Mouse (Mus musculus) stomach, embryonic 14.5 days (tissue): ENCODE data around the gene Parp9. TPM values are rescaled to one million over a fixed set of nuclear protein-coding genes. Genes with fewer than 3 reads are reported as not detected.
A peak's percentile ranks its signal among the peaks of the same experiment; 100 is the strongest.
"Not testable (repeated sequence)": the region's sequence is repeated elsewhere in the genome, so short reads cannot be mapped to it uniquely, and the experiment has no call there.

ENCODE experiments used
- ATAC-seq: fragments of 200-750 bp; cut with Nextera tagmentation; 2 replicates; pipeline ENCODE4 v1.8.0; 2017; ENCODE audit warnings: low read depth, moderate TSS enrichment; ENCODE audit not compliant: insufficient number of reproducible peaks, insufficient read depth, low FRiP score
- H3K27ac ChIP-seq: fragments of 300-500 bp; sonication (generic); 2 replicates; pipeline ENCODE4 v1.5.1; 2014; ENCODE audit warnings: mild to moderate bottlenecking, low read length, moderate library complexity, mixed read lengths
- H3K27me3 ChIP-seq: fragments of 300-500 bp; sonication (generic); 2 replicates; pipeline ENCODE4 v1.6.1; 2014; ENCODE audit warnings: low read length, control low read depth, mixed read lengths; ENCODE audit not compliant: control insufficient read depth, insufficient read depth
- H3K36me3 ChIP-seq: fragments of 300-500 bp; sonication (generic); 2 replicates; pipeline ENCODE4 v1.6.1; 2014; ENCODE audit warnings: mild to moderate bottlenecking, control low read depth, low read length, moderate library complexity, mixed read lengths; ENCODE audit not compliant: control insufficient read depth, insufficient read depth
- H3K4me1 ChIP-seq: fragments of 300-500 bp; sonication (generic); 2 replicates; pipeline ENCODE4 v1.6.1; 2014; ENCODE audit warnings: low read length, control low read depth, mixed read lengths; ENCODE audit not compliant: control insufficient read depth, insufficient read depth
- H3K4me2 ChIP-seq: fragments of 300-500 bp; sonication (generic); replicated peaks from 2 replicates; pipeline ENCODE4 v1.6.1; 2014; ENCODE audit warnings: low read depth, low read length, control low read depth
- H3K4me3 ChIP-seq: fragments of 300-500 bp; sonication (generic); 2 replicates; pipeline ENCODE4 v1.5.1; 2014; ENCODE audit warnings: low read depth, low read length, control low read depth
- H3K9ac ChIP-seq: fragments of 300-500 bp; sonication (generic); replicated peaks from 2 replicates; pipeline ENCODE4 v1.6.1; 2014; ENCODE audit warnings: low read depth, mild to moderate bottlenecking, control low read depth, low read length, moderate library complexity, mixed read lengths
- H3K9me3 ChIP-seq: fragments of 300-500 bp; sonication (generic); 2 replicates; pipeline ENCODE4 v1.6.1; 2016; ENCODE audit warnings: low read depth, low read length, control low read depth; ENCODE audit not compliant: control insufficient read depth
- WGBS: fragments of 180-500 bp; shearing (Covaris S2); extraction: QIAGEN DNeasy Blood & Tissue Kit; methylation state at CpG from one replicate; pipeline ENCODE4 v1.1.7; 2014; 5-methylcytosine and 5-hydroxymethylcytosine counted together
- polyA plus RNA-seq: library from polyadenylated mRNA; unstranded; fragments of >200 nt; fragmentation: Nextera tagmentation; extraction: Ambion mirVana; gene quantifications from 2 replicates; pipeline ENCODE4 v1.2.1, GENCODE M21; 2014

The Parp9 gene
- polyA plus RNA-seq, 1 experiment from 2014 or later: 6.5 TPM

DNA sequence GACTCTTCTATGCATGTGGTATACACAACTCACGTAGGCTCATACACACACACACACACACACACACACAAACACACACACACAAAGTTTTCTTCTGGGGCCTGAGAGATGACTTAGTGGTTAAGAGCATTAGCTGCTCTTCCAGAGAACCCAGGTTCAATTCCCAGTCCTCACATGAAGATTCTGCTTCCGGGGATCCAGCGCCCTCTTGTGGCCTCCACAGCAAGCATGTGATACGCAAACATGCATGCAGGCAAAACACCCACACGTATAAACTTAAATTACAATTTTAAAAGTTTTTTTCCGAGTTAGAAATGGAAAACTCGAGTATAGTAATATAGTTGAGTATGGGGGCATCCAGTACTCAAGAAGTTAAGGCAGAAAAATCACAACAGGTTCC, 3.1 kb downstream of the Parp9 start:
- no peak overlapping the region for H3K4me3 ChIP-seq
- H3K36me3 ChIP-seq: no peaks in the 10 kb centered on the region
- no peak overlapping the region for H3K27ac ChIP-seq
- H3K4me1 ChIP-seq: peaks cover 3% of the 10 kb centered on the region; the same call in 1 of the 2 replicates
- no peak overlapping the region for H3K4me2 ChIP-seq
- no peaks in the 10 kb centered on the region for H3K27me3 ChIP-seq
- H3K9ac ChIP-seq: no peak overlapping the region
- WGBS: 85% methylated on average over 7 of the region's 7 CpGs
- no peak for ATAC-seq
- no peaks in the 10 kb centered on the region for H3K9me3 ChIP-seq

DNA sequence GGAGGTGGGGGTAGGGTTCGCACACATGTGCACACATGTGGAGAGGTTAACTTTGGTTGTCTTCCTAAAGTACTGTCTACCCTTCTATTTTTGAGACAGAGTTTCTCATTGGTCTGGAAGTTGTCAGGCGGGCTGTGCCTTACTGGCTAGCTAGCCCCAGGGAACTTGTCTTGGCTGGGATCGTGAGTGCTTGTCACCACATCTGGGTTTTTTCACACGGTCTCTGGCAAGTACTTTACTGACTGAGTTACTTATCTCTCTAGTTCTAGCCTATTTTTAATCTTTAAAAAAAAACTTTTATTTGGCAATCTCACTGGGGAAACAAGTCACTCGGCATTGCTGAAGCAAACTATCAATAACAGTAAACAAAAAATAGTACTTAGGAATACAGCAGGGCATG, 11.0 kb downstream of the Parp9 start:
- no peak for ATAC-seq
- H3K4me3 ChIP-seq: no peak overlapping the region
- no peak overlapping the region for H3K9ac ChIP-seq
- H3K27ac ChIP-seq: no peak overlapping the region
- no peaks in the 10 kb centered on the region for H3K36me3 ChIP-seq
- no peak overlapping the region for H3K4me2 ChIP-seq
- H3K4me1 ChIP-seq: no peaks in the 10 kb centered on the region
- H3K9me3 ChIP-seq: no peaks in the 10 kb centered on the region; the same call in 1 of the 2 replicates
- WGBS: 71% methylated on average over 5 of the region's 5 CpGs
- H3K27me3 ChIP-seq: no peaks in the 10 kb centered on the region

DNA sequence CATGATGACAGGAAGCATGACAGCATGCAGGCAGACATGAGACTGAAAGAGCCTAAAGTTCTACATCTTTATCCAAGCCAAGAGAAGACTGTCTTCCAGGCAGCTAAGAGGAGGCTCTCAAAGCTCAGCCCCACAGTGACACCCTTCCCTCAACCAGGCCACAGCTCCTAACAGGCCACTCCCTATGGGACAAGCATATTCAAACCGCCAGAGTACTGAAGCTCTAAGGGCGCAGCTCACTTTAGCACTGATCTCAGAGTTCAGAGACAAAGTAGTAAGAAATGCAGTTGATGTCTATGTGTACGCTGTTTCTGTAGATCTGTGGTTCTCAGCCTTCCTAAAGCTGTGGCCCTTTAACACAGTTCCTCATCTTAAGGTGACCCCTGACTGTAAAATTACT, 12.9 kb downstream of the Parp9 start:
- H3K36me3 ChIP-seq: no peaks in the 10 kb centered on the region
- H3K4me3 ChIP-seq: no peak overlapping the region
- H3K4me2 ChIP-seq: no peak overlapping the region
- no peak for ATAC-seq
- H3K27me3 ChIP-seq: no peaks in the 10 kb centered on the region
- H3K27ac ChIP-seq: no peak overlapping the region
- no peak overlapping the region for H3K9ac ChIP-seq
- no peaks in the 10 kb centered on the region; the same call in 1 of the 2 replicates for H3K9me3 ChIP-seq
- no peaks in the 10 kb centered on the region for H3K4me1 ChIP-seq
- 90% methylated on average over 3 of the region's 3 CpGs for WGBS

DNA sequence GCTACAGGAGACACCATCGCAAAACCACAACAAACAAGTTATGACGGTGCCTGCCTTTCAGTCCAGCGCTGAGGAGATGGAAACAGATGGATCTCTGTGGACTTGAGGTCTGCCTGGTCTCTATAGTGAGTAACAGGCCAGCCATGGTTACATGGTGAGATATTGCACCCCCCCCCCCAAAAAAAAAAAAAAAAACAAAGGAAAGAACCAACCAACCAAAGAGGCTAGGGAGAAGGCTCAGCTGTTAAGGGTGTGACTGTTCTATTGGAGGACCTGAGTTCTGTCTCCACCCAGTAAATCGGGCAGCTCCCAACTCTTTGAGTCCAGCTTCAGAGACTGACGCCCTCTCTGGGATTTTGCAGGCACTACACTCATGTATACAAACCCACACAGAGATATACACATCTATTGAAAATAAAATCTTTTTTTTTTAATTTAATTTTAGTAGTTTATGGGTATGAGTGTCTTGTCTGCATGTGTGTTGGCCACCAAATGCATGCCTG, 14.4 kb downstream of the Parp9 start:
- no peaks in the 10 kb centered on the region; the same call in 1 of the 2 replicates for H3K9me3 ChIP-seq
- H3K36me3 ChIP-seq: no peaks in the 10 kb centered on the region
- H3K4me2 ChIP-seq: no peak overlapping the region
- 91% methylated on average over 5 of the region's 5 CpGs for WGBS
- no peaks in the 10 kb centered on the region for H3K4me1 ChIP-seq
- no peak for ATAC-seq
- no peaks in the 10 kb centered on the region for H3K27me3 ChIP-seq
- no peak overlapping the region for H3K9ac ChIP-seq
- H3K4me3 ChIP-seq: no peak overlapping the region
- no peak overlapping the region for H3K27ac ChIP-seq

DNA sequence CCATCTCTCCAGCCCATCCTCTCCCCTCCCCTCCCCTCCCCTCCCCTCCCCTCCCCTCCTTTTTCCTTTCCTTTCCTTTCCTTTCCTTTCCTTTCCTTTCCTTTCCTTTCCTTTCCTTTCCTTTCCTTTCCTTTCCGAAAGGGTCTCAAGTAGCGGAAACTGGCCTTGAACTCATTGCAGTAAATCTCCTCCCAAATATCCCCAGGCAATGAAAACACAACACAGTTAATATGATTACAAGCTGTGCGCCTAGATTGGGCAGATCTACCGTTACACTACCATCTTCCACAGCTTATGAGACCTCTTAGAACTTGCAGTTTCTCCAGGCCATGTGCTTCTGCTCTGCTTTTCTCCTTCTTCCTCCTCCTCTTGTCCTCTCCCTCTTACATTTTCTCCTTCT, 27.7 kb downstream of the Parp9 start:
- H3K27me3 ChIP-seq, H3K4me2 ChIP-seq, H3K4me1 ChIP-seq, ATAC-seq, H3K36me3 ChIP-seq, H3K4me3 ChIP-seq, H3K9me3 ChIP-seq, H3K27ac ChIP-seq, H3K9ac ChIP-seq: not testable (repeated sequence)
- WGBS: 72% methylated on average over 2 of the region's 4 CpGs

DNA sequence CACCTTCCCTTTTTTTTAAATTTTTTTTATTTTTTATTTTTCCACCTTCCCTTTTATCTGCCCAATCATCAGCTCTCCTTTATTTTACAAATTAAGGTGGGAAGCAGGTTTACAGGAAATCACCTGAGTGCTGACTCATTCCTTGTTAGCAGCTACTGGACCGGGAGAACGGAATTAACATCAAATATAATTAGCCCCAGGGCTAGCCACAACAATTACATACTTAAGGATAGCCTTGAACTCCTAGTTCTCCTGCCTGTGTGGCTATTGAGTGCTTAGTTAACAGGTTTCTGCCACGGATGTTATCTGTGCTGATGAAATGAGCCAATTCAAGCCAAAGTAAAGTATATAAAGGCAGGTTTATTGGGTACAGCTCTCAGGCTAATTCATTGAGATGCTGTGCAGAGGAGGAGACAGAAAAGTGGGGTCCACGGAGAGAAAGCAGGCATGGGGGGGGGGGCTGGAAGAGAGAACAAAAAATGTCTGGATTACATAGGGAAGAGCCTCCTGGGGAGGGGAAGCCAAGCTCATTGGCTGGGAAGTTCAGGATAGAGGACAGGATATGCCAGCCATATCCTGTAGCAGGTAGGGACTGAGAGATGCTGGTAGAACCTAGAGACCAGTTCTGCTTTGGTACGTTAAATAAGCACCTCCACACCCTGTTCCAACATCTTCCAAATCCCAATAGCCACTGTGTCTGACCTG, 28.3 kb downstream of the Parp9 start:
- 0 out of 2 replicates have a peak, but pooled peaks cover 6% of the 10 kb centered on the region for H3K4me1 ChIP-seq
- H3K27ac ChIP-seq: no peak overlapping the region
- H3K4me2 ChIP-seq: no peak overlapping the region
- H3K9me3 ChIP-seq: no peaks in the 10 kb centered on the region
- H3K36me3 ChIP-seq: no peaks in the 10 kb centered on the region
- no peak for ATAC-seq
- H3K9ac ChIP-seq: no peak overlapping the region
- H3K27me3 ChIP-seq: no peaks in the 10 kb centered on the region
- 61% methylated on average over 5 of the region's 5 CpGs for WGBS
- no peak overlapping the region for H3K4me3 ChIP-seq

DNA sequence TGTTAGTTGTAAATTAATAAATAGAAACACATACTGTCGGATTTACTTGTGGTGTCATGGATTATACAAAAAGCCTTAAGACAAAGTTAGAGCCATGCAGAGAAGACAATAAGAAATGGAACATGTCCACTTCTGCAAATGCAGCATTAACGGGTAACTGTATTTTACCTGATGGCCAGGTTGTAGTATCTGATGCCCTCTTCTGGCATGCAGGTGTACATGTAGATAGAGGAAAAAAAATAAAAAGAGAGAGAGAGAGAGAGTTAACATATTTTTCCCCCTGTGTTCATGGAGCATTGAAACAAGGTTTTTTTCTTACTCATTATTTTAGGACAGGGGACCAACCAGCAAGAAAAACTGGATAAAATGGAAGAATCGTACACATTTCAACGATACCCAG, 29.0 kb downstream of the Parp9 start:
- Histone ChIP-seq H3K27me3 (no peaks in the 10 kb centered on the region), H3K36me3 (no peaks in the 10 kb centered on the region), H3K4me1 (0 out of 2 replicates have a peak, but pooled peaks cover 6% of the 10 kb centered on the region), H3K27ac (no peak overlapping the region), H3K9ac (no peak overlapping the region), H3K4me2 (no peak overlapping the region), H3K4me3 (no peak overlapping the region), H3K9me3 (no peaks in the 10 kb centered on the region)
- ATAC-seq: no peak
- WGBS: 83% methylated on average over 4 of the region's 4 CpGs

DNA sequence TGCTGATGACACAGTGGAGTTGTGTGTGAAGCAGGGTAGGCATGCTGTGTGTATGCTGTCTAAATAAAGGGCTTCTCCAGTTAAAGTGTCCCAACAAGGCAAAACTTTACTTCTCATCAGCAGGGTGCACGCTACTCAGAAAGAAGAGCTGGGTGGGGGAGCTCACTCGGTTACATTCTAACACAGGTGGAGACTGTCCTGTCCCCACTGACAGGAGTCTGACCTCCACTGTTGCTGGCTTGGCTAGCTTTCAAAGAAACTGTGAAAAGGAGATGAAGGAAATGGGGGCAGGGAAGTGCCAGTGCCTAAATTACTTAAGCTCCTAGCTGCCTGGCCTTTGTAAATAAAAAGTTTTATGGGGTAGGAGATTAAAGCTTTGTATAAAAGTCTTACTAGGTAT, 29.9 kb downstream of the Parp9 start:
- Histone ChIP-seq H3K4me3 (no peak overlapping the region), H3K4me2 (no peak overlapping the region), H3K9me3 (no peaks in the 10 kb centered on the region), H3K27me3 (no peaks in the 10 kb centered on the region), H3K27ac (no peak overlapping the region), H3K9ac (no peak overlapping the region), H3K36me3 (no peaks in the 10 kb centered on the region), H3K4me1 (0 out of 2 replicates have a peak, but pooled peaks cover 6% of the 10 kb centered on the region)
- ATAC-seq: 0 out of 2 replicates have a peak, but pooled peaks have one; percentile 37
- 11% methylated on average over 2 of the region's 2 CpGs for WGBS

DNA sequence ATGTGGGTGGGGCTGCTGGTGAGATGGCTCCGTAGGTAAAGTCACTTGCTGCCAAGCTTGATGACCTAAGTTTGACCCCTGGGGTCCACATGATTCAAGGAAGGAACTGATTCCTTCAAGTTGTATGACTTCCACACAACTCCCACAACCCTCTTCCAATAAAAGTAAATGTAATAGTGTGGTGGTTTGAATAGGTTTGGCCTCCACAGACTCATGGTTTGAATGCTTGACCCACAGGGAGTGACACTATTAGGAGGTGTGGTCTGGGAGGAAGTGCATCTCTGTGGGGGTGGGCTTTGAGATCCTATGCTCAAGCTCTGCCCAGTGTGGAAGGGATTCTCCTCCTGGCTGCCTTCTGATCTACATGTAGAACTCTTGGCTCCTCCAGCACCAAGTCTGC, 35.8 kb downstream of the Parp9 start:
- Histone ChIP-seq H3K9me3 (no peaks in the 10 kb centered on the region), H3K27ac (no peak overlapping the region), H3K27me3 (no peaks in the 10 kb centered on the region), H3K4me2 (no peak overlapping the region), H3K4me1 (no peaks in the 10 kb centered on the region), H3K36me3 (no peaks in the 10 kb centered on the region), H3K4me3 (no peak overlapping the region), H3K9ac (no peak overlapping the region)
- 33% methylated on average over 1 of the region's 1 CpGs for WGBS
- no peak for ATAC-seq
